Mouse (Mus musculus) left cerebral cortex, adult 2 months (tissue): Measurements from ENCODE around the gene Gm13762. TPM values are rescaled to one million over a fixed set of nuclear protein-coding genes. Genes with fewer than 3 reads are reported as not detected.
"Not testable (repeated sequence)": the region's sequence is repeated elsewhere in the genome, so short reads cannot be mapped to it uniquely, and the experiment has no call there.

Experiments used
- DNase-seq, 2 experiments: peaks; one replicate each; pipeline ENCODE4 v3.0.0; 2021 to 2022; ENCODE audit warnings: low spot score in 2 of 2, mixed read lengths in 1 of 2; ENCODE audit errors: extremely low spot score in 1 of 2
- H3K27ac ChIP-seq: fragments of 200-600 bp; 2 replicates; pipeline ENCODE4 v1.8.1; 2022
- H3K4me3 ChIP-seq: fragments of 200-600 bp; 2 replicates; pipeline ENCODE4 v1.8.1; 2022
- CTCF ChIP-seq: fragments of 200-600 bp; IDR thresholded peaks from 2 replicates; pipeline ENCODE4 v1.8.1; 2022; ENCODE audit warnings: antibody characterized with exemption, mild to moderate bottlenecking, moderate library complexity
- intact Hi-C: fragments of 180-260 bp; cut with DNase I; formaldehyde crosslinking; loops from one replicate; pipeline ENCODE4 v1.15.1; 2025
- long read RNA-seq, 2 experiments: library from polyadenylated mRNA; stranded (forward); transcript quantifications; one replicate each; pipeline ENCODE4 v2.0.0; 2021; ENCODE audit warnings: borderline mapping rate in 2 of 2
- total RNA-seq, 2 experiments: library from RNA; stranded (reverse); gene quantifications; 2 replicates each; pipeline ENCODE4 v1.2.3; 2021

Gm13762 gene
- not detected for total RNA-seq
- long read RNA-seq, experiment 1, result 0 reads
- long read RNA-seq, experiment 2, result 0 reads

- Histone ChIP-seq H3K4me3 (no peak within 1 kb of the TSS), H3K27ac (no peak within 1 kb of the TSS)
- no peak for DNase-seq
- TF ChIP-seq CTCF, result no peak
- intact Hi-C loops, result no loop called here
Measured at GRCm38 (mm10) chr2:88980181-88980580, at the start of gene Gm13762. TSS of gene Gm13762 (minus strand) at chr2:88980281.

- H3K4me3 ChIP-seq, DNase-seq, intact Hi-C loops, H3K27ac ChIP-seq: not testable (repeated sequence)
Measured at GRCm38 (mm10) chr2:89021436-89021835, 41.4 kb upstream of the Gm13762 start.

- intact Hi-C loops, result no loop called here
- no peak within 1 kb of the TSS for H3K27ac ChIP-seq
- no peak within 1 kb of the TSS for H3K4me3 ChIP-seq
- DNase-seq, result no peak
- no peak for TF ChIP-seq CTCF
Measured at GRCm38 (mm10) chr2:89018240-89018639, 38.2 kb upstream of the Gm13762 start, which contains the start of gene Olfr1216. TSS of gene Olfr1216 (minus strand) at chr2:89018340.

GRCm38 (mm10) chr2:89006873-89007272 is 26.8 kb upstream of the Gm13762 start, which contains the start of gene Olfr1215:
TSS of gene Olfr1215 (minus strand) at chr2:89006973.
- H3K27ac ChIP-seq, result no peak within 1 kb of the TSS
- H3K4me3 ChIP-seq, result no peak within 1 kb of the TSS
- no peak for TF ChIP-seq CTCF
- intact Hi-C loops, result no loop called here
- DNase-seq, result no peak

GRCm38 (mm10) chr2:88992553-88992952 is 12.5 kb upstream of the Gm13762 start, which contains the start of gene Olfr1214:
TSS of gene Olfr1214 (minus strand) at chr2:88992653.
- TF ChIP-seq CTCF, result no peak
- Histone ChIP-seq H3K27ac (no peak within 1 kb of the TSS), H3K4me3 (no peak within 1 kb of the TSS)
- intact Hi-C loops, result no loop called here
- DNase-seq, result no peak

GRCm38 (mm10) chr2:88953669-88954068 is 26.4 kb downstream of the Gm13762 start, which contains the start of gene Olfr1212:
TSS of gene Olfr1212 (plus strand) at chr2:88953969.
- intact Hi-C loops, result no loop called here
- no peak within 1 kb of the TSS for H3K4me3 ChIP-seq
- no peak for TF ChIP-seq CTCF
- DNase-seq, result no peak
- H3K27ac ChIP-seq, result no peak within 1 kb of the TSS

GRCm38 (mm10) chr2:88938011-88938410 is 42.1 kb downstream of the Gm13762 start, which contains the start of gene Olfr1211:
TSS of gene Olfr1211 (minus strand) at chr2:88938111.
- DNase-seq, result no peak
- Histone ChIP-seq H3K27ac (no peak within 1 kb of the TSS), H3K4me3 (no peak within 1 kb of the TSS)
- intact Hi-C loops, result no loop called here
- TF ChIP-seq CTCF, result no peak

Other genes starting within 250 kb of the Gm13762 start
- not detected for gene Olfr1197, start 247.9 kb downstream of the Gm13762 start, total RNA-seq
- gene Olfr1198, start 228.9 kb downstream of the Gm13762 start, total RNA-seq, result not detected
- gene Olfr1199, start 219.8 kb downstream of the Gm13762 start, total RNA-seq, result not detected
- gene Olfr1200, start 209.8 kb downstream of the Gm13762 start, total RNA-seq, result not detected
- gene Olfr1201, start 187.2 kb downstream of the Gm13762 start, total RNA-seq, result not detected
- gene Olfr1202, start 165.8 kb downstream of the Gm13762 start, total RNA-seq, result not detected
- gene Olfr1205, start 150.5 kb downstream of the Gm13762 start, total RNA-seq, result not detected
- gene Olfr1204, start 131.0 kb downstream of the Gm13762 start, total RNA-seq, result not detected
- not detected for gene Olfr1206, start 117.0 kb downstream of the Gm13762 start, total RNA-seq
- not detected for gene Olfr1208, start 78.0 kb downstream of the Gm13762 start, total RNA-seq
- gene Olfr1209, start 65.1 kb downstream of the Gm13762 start, total RNA-seq, result not detected
- gene Olfr1211, start 42.2 kb downstream of the Gm13762 start, total RNA-seq, result not detected
- not detected for gene Olfr1212, start 26.3 kb downstream of the Gm13762 start, total RNA-seq
- not detected for gene Olfr1214, start 12.4 kb upstream of the Gm13762 start, total RNA-seq
- gene Olfr1215, start 26.7 kb upstream of the Gm13762 start, total RNA-seq, result not detected
- not detected for gene Olfr1216, start 38.1 kb upstream of the Gm13762 start, total RNA-seq
- gene Olfr1217, start 51.8 kb upstream of the Gm13762 start, total RNA-seq, result not detected
- gene Olfr1218, start 80.9 kb upstream of the Gm13762 start, total RNA-seq, result not detected
- gene Olfr1219, start 103.2 kb upstream of the Gm13762 start, total RNA-seq, result not detected
- gene Olfr1220, start 126.6 kb upstream of the Gm13762 start, total RNA-seq, result not detected
- gene Olfr1221, start 137.0 kb upstream of the Gm13762 start, total RNA-seq, result not detected
- not detected for gene Olfr1222, start 152.8 kb upstream of the Gm13762 start, total RNA-seq
- not detected for gene Olfr1223, start 171.3 kb upstream of the Gm13762 start, total RNA-seq
- not detected for gene Olfr1224-ps1, start 183.8 kb upstream of the Gm13762 start, total RNA-seq
- not detected for gene Olfr1225, start 194.4 kb upstream of the Gm13762 start, total RNA-seq
- not detected for gene Olfr1226, start 219.8 kb upstream of the Gm13762 start, total RNA-seq